Mouse (Mus musculus) stomach, adult 2 months (tissue): Measurements from ENCODE around the gene Fbxl5. TPM values are rescaled to one million over a fixed set of nuclear protein-coding genes. Genes with fewer than 3 reads are reported as not detected.

Experiments used
- polyA plus RNA-seq: library from polyadenylated mRNA; depleted of rRNA; stranded (reverse); fragments of >200 nt; gene quantifications from 2 replicates; pipeline ENCODE4 v1.2.3, GENCODE M21; 2012; rRNA removed

Fbxl5 gene
- 3.6 and 6.0 TPM in 2 replicates for polyA plus RNA-seq

DNA sequence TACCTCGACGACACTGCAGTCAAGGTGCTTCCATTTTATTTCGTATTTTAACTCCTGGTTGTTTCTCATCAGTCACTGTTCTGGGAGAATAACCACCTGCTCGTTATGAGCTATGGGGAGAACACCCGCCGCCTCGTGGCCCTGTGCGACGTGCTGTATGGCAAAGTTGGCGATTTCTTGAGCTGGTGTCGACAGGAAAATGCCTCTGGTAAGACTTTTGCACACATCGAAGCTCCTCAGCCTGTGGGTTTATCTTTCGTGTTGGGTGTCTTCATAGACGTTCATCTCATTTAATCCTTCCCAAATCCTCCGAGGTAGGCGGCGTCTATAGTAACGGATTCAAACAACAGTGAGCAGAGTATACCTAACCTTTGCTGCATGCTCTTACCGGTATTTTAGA, at the start of gene Fbxl5:
Fbxl5 (minus strand) TSS at position 101 of the 400 bp plus-strand sequence.

DNA sequence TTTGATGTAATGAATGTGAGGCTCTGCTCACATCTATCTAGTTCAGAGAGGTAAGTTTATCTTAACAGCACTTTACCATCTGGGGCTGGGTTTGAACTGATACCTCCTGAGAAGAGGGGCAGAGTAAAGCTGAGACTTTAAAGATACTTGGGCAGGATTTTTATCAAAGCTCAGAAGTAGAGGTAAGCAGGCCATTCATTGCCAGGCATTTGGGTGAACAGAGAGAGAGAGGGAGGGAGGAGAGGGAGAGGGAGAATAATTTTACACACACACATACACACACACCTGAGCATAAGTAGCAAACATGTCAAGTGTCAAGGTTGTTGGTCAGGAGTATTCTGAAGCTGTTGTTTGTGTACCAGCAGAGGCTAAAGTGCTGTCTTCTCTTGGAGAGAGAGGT, 46.8 kb upstream of the Fbxl5 start, which contains the start of gene Cd38:
Cd38 (plus strand) TSS at position 301 of the 400 bp plus-strand sequence.

DNA sequence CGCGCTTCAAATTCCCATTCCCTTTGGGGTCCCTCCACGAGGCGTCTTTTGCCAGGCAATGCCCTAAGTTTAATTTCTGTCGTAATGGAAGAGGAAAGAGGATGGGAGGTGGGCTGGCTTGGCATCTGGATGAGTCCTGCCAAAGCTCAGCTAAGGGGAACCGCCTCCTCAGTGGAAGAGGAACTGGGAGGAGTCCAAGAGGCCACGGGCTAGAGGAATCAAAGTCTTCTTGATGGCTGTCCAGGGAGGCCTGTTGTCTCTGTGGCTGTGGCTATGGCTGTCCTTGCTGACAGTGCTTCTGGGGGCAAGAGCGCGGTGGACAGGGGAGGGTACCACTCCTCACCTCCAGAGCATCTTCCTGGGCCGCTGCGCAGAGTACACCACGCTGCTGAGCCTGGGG, 2.7 kb downstream of the Fbxl5 start, which contains the start of gene Bst1:
Bst1 (plus strand) TSS at position 191 of the 400 bp plus-strand sequence.

Other genes with a start within 250 kb of the Fbxl5 start
- gene Cc2d2a, start 159.3 kb downstream of the Fbxl5 start, polyA plus RNA-seq = 0.30 and 0.67 TPM in 2 replicates
- 0.09 and 0.17 TPM in 2 replicates for gene Bst1, start 2.8 kb downstream of the Fbxl5 start, polyA plus RNA-seq
- 0.58 and 1.0 TPM in 2 replicates for gene Cd38, start 46.9 kb upstream of the Fbxl5 start, polyA plus RNA-seq
- gene Gm7879, start 91.5 kb upstream of the Fbxl5 start, polyA plus RNA-seq = not detected in 2 replicates
- gene Fgfbp1, start 160.1 kb upstream of the Fbxl5 start, polyA plus RNA-seq = 21.4 and 28.6 TPM in 2 replicates